Mouse (Mus musculus): ENCODE data around the gene Lrp8.
A peak's percentile ranks its signal among the peaks of the same experiment; 100 is the strongest.

Gene Lrp8

GRCm38 (mm10) chr4:107802185-107802449 lies at the start of gene Lrp8:
TSS of gene Lrp8 (plus strand) at chr4:107802261.
- DNase-seq (ENCODE audit: low read depth), result no peak

GRCm38 (mm10) chr4:107756222-107756621 lies 45.8 kb upstream of the Lrp8 start:
- DNase-seq (ENCODE audit: low read depth), result no peak

- no peak for DNase-seq (ENCODE audit: low read depth)
Measured at GRCm38 (mm10) chr4:107757487-107758470, 44.3 kb upstream of the Lrp8 start.

- no peak for DNase-seq (ENCODE audit: low read depth)
Measured at GRCm38 (mm10) chr4:107758938-107759337, 43.1 kb upstream of the Lrp8 start.

- DNase-seq (ENCODE audit: low read depth), result no peak
Measured at GRCm38 (mm10) chr4:107763001-107763400, 39.1 kb upstream of the Lrp8 start.

GRCm38 (mm10) chr4:107763598-107763997 lies 38.5 kb upstream of the Lrp8 start:
- no peak for DNase-seq (ENCODE audit: low read depth)

- no peak for DNase-seq (ENCODE audit: low read depth)
Measured at GRCm38 (mm10) chr4:107765196-107765813, 36.8 kb upstream of the Lrp8 start.

- no peak for DNase-seq (ENCODE audit: low read depth)
Measured at GRCm38 (mm10) chr4:107766182-107766581, 35.9 kb upstream of the Lrp8 start.

- no peak for DNase-seq (ENCODE audit: low read depth)
Measured at GRCm38 (mm10) chr4:107772122-107772825, 29.8 kb upstream of the Lrp8 start.

GRCm38 (mm10) chr4:107774868-107775267 lies 27.2 kb upstream of the Lrp8 start:
- DNase-seq (ENCODE audit: low read depth), result no peak

- no peak for DNase-seq (ENCODE audit: low read depth)
Measured at GRCm38 (mm10) chr4:107775672-107776071, 26.4 kb upstream of the Lrp8 start.

- no peak for DNase-seq (ENCODE audit: low read depth)
Measured at GRCm38 (mm10) chr4:107776990-107777673, 24.9 kb upstream of the Lrp8 start.

GRCm38 (mm10) chr4:107783541-107783940 lies 18.5 kb upstream of the Lrp8 start:
- no peak for DNase-seq (ENCODE audit: low read depth)

- DNase-seq (ENCODE audit: low read depth), result no peak
Measured at GRCm38 (mm10) chr4:107788841-107789240, 13.2 kb upstream of the Lrp8 start.

GRCm38 (mm10) chr4:107800801-107801200 lies 1.3 kb upstream of the Lrp8 start:
- no peak for DNase-seq (ENCODE audit: low read depth)

GRCm38 (mm10) chr4:107801366-107802184 lies 486 bp upstream of the Lrp8 start:
- peak; percentile 70 for DNase-seq (ENCODE audit: low read depth)

- DNase-seq (ENCODE audit: low read depth), result peak; percentile 39
Measured at GRCm38 (mm10) chr4:107802450-107803331, 630 bp downstream of the Lrp8 start.

- DNase-seq (ENCODE audit: low read depth), result peak; percentile 89
Measured at GRCm38 (mm10) chr4:107803351-107804106, 1.5 kb downstream of the Lrp8 start.

- peak; percentile 33 for DNase-seq (ENCODE audit: low read depth)
Measured at GRCm38 (mm10) chr4:107805491-107805890, 3.4 kb downstream of the Lrp8 start.

GRCm38 (mm10) chr4:107807796-107808195 lies 5.7 kb downstream of the Lrp8 start:
- peak; percentile 48 for DNase-seq (ENCODE audit: low read depth)
